ENCODE assay signal across 1 mouse cellular context in genomic region chr8:72469243-72469642, GRCm38 (mm10).
TF ChIP-seq lines count a peak whose summit lies in the region.

No protein-coding gene starts in this region.

TF ChIP-seq in myocyte, 11 proteins besides CTCF, POLR2A, EP300 and RAD21 (continued from another document):
- TF ChIP-seq MYOD1 (IDR thresholded peaks at IDR 0.05; ENCODE audit: control insufficient read depth in 1 of 3, insufficient read length in 2 of 3, low read depth in 2 of 3) (peak; percentile 76 to 89 (median 81)), USF1 (IDR thresholded peaks at IDR 0.05; ENCODE audit: low read depth) (no peak), MAX (IDR thresholded peaks at IDR 0.05; ENCODE audit: low read depth) (no peak), E2F4 (IDR thresholded peaks at IDR 0.05; ENCODE audit: insufficient read depth) (no peak)
TF ChIP-seq in myocyte: peak in this region for 4.
